Mouse (Mus musculus) MEL (cell line): ENCODE data around the gene Mms19.

Experiments
- CTCF ChIP-seq, 3 experiments: IDR thresholded peaks in 2 of 3; conservative IDR thresholded peaks in 1 of 3; 2 replicates each; pipeline ENCODE4 v1.5.1; 2011 to 2012; ENCODE audit warnings: low read length in 3 of 3, low read depth in 2 of 3, mild to moderate bottlenecking in 2 of 3, improper control_type of control experiment in 1 of 3, inconsistent platforms in 1 of 3, mixed read lengths in 1 of 3, moderate library complexity in 1 of 3; ENCODE audit not compliant: control insufficient read depth in 1 of 3, insufficient read depth in 1 of 3, poor library complexity in 1 of 3, severe bottlenecking in 1 of 3
- E2F4 ChIP-seq: IDR thresholded peaks from 2 replicates; pipeline ENCODE4 v1.6.1; 2011; ENCODE audit warnings: low read depth, low read length, improper control_type of control experiment, borderline replicate concordance
- HCFC1 ChIP-seq: IDR thresholded peaks from 2 replicates; pipeline ENCODE4 v1.6.1; 2012; ENCODE audit warnings: low read depth, mild to moderate bottlenecking, inconsistent platforms, low read length, improper control_type of control experiment, moderate library complexity
- MAX ChIP-seq: IDR thresholded peaks from 2 replicates; pipeline ENCODE4 v1.6.1; 2011; ENCODE audit warnings: low read length, improper control_type of control experiment
- MEF2A ChIP-seq: IDR thresholded peaks from 2 replicates; pipeline ENCODE4 v1.6.1; 2014; ENCODE audit warnings: low read depth, mild to moderate bottlenecking, inconsistent platforms, low read length, improper control_type of control experiment; ENCODE audit not compliant: poor library complexity, insufficient replicate concordance, severe bottlenecking; ENCODE audit errors: extremely low read depth
- MYC ChIP-seq: IDR thresholded peaks from 2 replicates; pipeline ENCODE4 v1.6.1; 2011; ENCODE audit warnings: low read depth, mild to moderate bottlenecking, low read length, improper control_type of control experiment, moderate library complexity
- NRF1 ChIP-seq: IDR thresholded peaks from 2 replicates; pipeline ENCODE4 v1.6.1; 2014; ENCODE audit warnings: low read depth, mild to moderate bottlenecking, inconsistent platforms, low read length, improper control_type of control experiment, moderate library complexity; ENCODE audit not compliant: poor library complexity, insufficient read depth, severe bottlenecking
- POLR2A ChIP-seq, 2 experiments: IDR thresholded peaks; 2 replicates each; pipeline ENCODE4 v1.6.1; 2011 to 2012; ENCODE audit warnings: low read length in 2 of 2, mild to moderate bottlenecking in 2 of 2, control low read depth in 1 of 2, improper control_type of control experiment in 1 of 2, low read depth in 1 of 2, moderate library complexity in 1 of 2; ENCODE audit not compliant: control insufficient read depth in 1 of 2, insufficient read depth in 1 of 2, poor library complexity in 1 of 2
- RAD21 ChIP-seq: IDR thresholded peaks from 2 replicates; pipeline ENCODE4 v1.6.1; 2011; ENCODE audit warnings: mild to moderate bottlenecking, low read depth, low read length, improper control_type of control experiment
- TAL1 ChIP-seq: IDR thresholded peaks from 2 replicates; pipeline ENCODE4 v1.6.1; 2012; ENCODE audit warnings: mild to moderate bottlenecking, inconsistent platforms, low read length, moderate library complexity, mixed read lengths
- ZC3H11A ChIP-seq: IDR thresholded peaks from 2 replicates; pipeline ENCODE4 v1.6.1; 2012; ENCODE audit warnings: low read depth, mild to moderate bottlenecking, inconsistent platforms, low read length, improper control_type of control experiment
- ZNF384 ChIP-seq: IDR thresholded peaks from 2 replicates; pipeline ENCODE4 v1.6.1; 2012; ENCODE audit warnings: low read depth, mild to moderate bottlenecking, inconsistent platforms, low read length, improper control_type of control experiment

GRCm38 (mm10) chr19:41999688-42000283 lies 18.8 kb upstream of the Mms19 start:
- no peak for TF ChIP-seq CTCF (IDR thresholded peaks at IDR 0.05 in 2 of 3, conservative IDR thresholded peaks at IDR 0.05 in 1 of 3; ENCODE audit: control insufficient read depth in 1 of 3, insufficient read depth in 1 of 3, low read depth in 2 of 3, low read length in 3 of 3, poor library complexity in 1 of 3, severe bottlenecking in 1 of 3)
- TF ChIP-seq MYC, result no peak
- TF ChIP-seq POLR2A (IDR thresholded peaks at IDR 0.05; ENCODE audit: control insufficient read depth in 1 of 2, insufficient read depth in 1 of 2, low read depth in 1 of 2, low read length in 2 of 2, poor library complexity in 1 of 2), result no peak
- TF ChIP-seq RAD21, result no peak
- TF ChIP-seq TAL1, result no peak
- no peak for TF ChIP-seq MEF2A
- TF ChIP-seq NRF1, result no peak
- no peak for TF ChIP-seq ZC3H11A
- TF ChIP-seq HCFC1, result no peak
- TF ChIP-seq E2F4, result no peak
- TF ChIP-seq MAX, result no peak
- no peak for TF ChIP-seq ZNF384
